Mouse (Mus musculus): ENCODE data around the gene Nom1. TPM values are rescaled to one million over a fixed set of nuclear protein-coding genes. Genes with fewer than 3 reads are reported as not detected.
A peak's percentile ranks its signal among the peaks of the same experiment; 100 is the strongest.

The Nom1 gene
- total RNA-seq, 1 experiment, result 30.1 TPM

DNA sequence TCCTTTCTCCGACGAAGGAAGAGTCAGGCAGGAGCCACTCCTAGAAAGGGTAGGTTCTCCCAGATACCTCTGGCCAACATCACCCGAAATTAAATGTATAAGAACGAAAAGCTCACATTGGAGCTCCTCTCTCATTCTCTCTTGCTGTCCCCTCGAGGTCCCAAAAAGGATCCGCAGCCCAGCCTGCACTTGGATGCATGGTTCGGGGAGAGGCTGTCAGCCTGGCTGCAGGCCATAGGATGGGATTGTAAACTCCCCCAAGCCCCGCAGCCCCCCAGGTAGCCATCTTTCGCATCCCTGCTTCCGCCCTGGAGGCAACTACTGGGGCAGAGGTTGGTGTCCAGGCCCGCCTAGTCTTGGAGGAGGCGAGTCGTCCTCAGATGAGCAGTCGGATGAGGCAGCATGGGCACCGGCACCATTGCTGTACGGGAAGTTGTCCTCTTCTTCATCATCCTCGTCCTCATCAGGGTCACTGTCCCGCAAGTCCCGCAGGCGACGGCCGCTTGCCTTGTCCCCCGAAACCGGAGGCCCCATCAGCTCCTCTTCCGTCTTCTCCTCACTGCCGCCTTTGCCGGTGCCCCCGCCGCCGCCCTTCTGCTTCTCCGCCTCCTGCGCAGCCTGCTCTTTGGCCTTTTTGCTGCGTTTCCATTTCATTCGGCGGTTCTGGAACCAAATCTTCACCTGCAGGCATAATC is 39.2 kb downstream of the Nom1 start:
- DNase-seq (ENCODE audit: low read depth, low spot score), result no peak
- Histone ChIP-seq H3K4me1 (ENCODE audit: control insufficient read depth in 2 of 2, insufficient read depth in 2 of 2, low read length in 2 of 2, poor library complexity in 1 of 2) (peaks cover 0 to 9% of the 10 kb centered on the region in 2 experiments; a peak in 1 of 4 replicates), H3K27ac (ENCODE audit: insufficient read depth, low read depth, low read length, poor library complexity, severe bottlenecking) (no peak overlapping the region), H3K4me3 (ENCODE audit: insufficient read depth in 1 of 2, low read depth in 1 of 2, low read length in 2 of 2, poor library complexity in 1 of 2, severe bottlenecking in 1 of 2) (peak overlapping the region in 1 of 2 experiments; percentile 35; a peak in 1 of 4 replicates), H3K9ac (ENCODE audit: insufficient read depth, low read depth, low read length, poor library complexity, severe bottlenecking) (no peak overlapping the region), H3K36me3 (ENCODE audit: control insufficient read depth, insufficient read depth, low read length, poor library complexity, severe bottlenecking) (no peaks in the 10 kb centered on the region), H3K9me3 (ENCODE audit: control insufficient read depth, insufficient read depth, low read depth, low read length) (no peaks in the 10 kb centered on the region)
- in situ Hi-C loops (cut with MboI; ENCODE audit: low sequenced_read_pairs in 2 of 2, unreplicated experiment in 2 of 2), result loop anchor here in 1 of 2 experiments (10.0 kb wide), 2 partner anchors 1009 to 1309 kb away; partner anchors contain the start of genes En2 and Shh
- TF ChIP-seq ZC3H11A (IDR thresholded peaks at IDR 0.05; ENCODE audit: borderline replicate concordance, low read depth, low read length) (no peak), CHD2 (IDR thresholded peaks at IDR 0.05; ENCODE audit: low read depth, low read length) (no peak), ZNF384 (IDR thresholded peaks at IDR 0.05; ENCODE audit: low read depth, low read length) (no peak), HCFC1 (IDR thresholded peaks at IDR 0.05; ENCODE audit: borderline replicate concordance, insufficient read depth, low read length) (no peak), MAFK (IDR thresholded peaks at IDR 0.05; ENCODE audit: insufficient read depth, low read depth, low read length) (no peak)

DNA sequence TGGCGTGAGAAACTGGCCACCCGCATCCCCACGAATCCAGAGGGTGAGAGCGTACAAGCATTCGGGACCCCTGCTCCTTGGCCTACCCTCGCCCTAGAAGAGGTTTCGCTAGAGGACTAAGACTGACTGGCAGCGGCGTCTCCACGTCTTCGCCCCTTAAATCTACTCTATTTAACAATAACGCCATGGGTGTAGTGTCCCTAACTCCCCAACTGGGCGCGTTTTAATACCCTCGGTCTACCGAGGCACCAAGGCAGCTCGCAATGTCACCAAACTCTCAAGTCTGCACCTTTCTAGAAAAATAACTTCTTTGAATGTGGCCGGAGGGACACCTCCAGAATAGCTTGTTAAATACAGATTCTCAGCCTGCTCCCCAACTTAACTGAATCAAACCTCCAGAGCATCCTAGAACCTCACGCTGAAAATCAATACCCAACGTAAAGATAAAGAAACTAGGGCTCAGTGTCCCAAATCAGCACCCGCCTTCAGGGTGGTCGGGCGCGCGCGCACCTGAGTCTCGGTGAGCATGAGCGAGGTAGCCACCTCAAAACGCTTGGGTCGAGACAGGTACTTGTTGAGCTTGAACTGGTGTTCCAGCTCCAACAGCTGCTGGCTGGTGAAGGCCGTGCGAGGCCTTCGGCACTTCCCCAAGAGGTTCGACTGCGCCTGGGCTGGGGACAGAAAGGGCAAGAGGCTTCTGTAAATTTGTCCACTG is 39.9 kb downstream of the Nom1 start:
- Histone ChIP-seq H3K9me3 (ENCODE audit: control insufficient read depth, insufficient read depth, low read depth, low read length) (no peaks in the 10 kb centered on the region), H3K4me1 (ENCODE audit: control insufficient read depth in 2 of 2, insufficient read depth in 2 of 2, low read length in 2 of 2, poor library complexity in 1 of 2) (peaks cover 0 to 9% of the 10 kb centered on the region in 2 experiments; a peak in 1 of 4 replicates), H3K9ac (ENCODE audit: insufficient read depth, low read depth, low read length, poor library complexity, severe bottlenecking) (no peak overlapping the region), H3K27ac (ENCODE audit: insufficient read depth, low read depth, low read length, poor library complexity, severe bottlenecking) (no peak overlapping the region), H3K36me3 (ENCODE audit: control insufficient read depth, insufficient read depth, low read length, poor library complexity, severe bottlenecking) (no peaks in the 10 kb centered on the region), H3K4me3 (ENCODE audit: insufficient read depth in 1 of 2, low read depth in 1 of 2, low read length in 2 of 2, poor library complexity in 1 of 2, severe bottlenecking in 1 of 2) (peak overlapping the region in 1 of 2 experiments; percentile 35; a peak in 1 of 4 replicates)
- in situ Hi-C loops (cut with MboI; ENCODE audit: low sequenced_read_pairs in 2 of 2, unreplicated experiment in 2 of 2), result loop anchor here in 1 of 2 experiments (10.0 kb wide), 2 partner anchors 1010 to 1310 kb away; partner anchors contain the start of genes En2 and Shh
- DNase-seq (ENCODE audit: low read depth, low spot score), result no peak
- no peak for TF ChIP-seq MAFK (IDR thresholded peaks at IDR 0.05; ENCODE audit: insufficient read depth, low read depth, low read length)
- no peak for TF ChIP-seq ZC3H11A (IDR thresholded peaks at IDR 0.05; ENCODE audit: borderline replicate concordance, low read depth, low read length)
- TF ChIP-seq ZNF384 (IDR thresholded peaks at IDR 0.05; ENCODE audit: low read depth, low read length), result no peak
- no peak for TF ChIP-seq HCFC1 (IDR thresholded peaks at IDR 0.05; ENCODE audit: borderline replicate concordance, insufficient read depth, low read length)
- no peak for TF ChIP-seq CHD2 (IDR thresholded peaks at IDR 0.05; ENCODE audit: low read depth, low read length)

DNA sequence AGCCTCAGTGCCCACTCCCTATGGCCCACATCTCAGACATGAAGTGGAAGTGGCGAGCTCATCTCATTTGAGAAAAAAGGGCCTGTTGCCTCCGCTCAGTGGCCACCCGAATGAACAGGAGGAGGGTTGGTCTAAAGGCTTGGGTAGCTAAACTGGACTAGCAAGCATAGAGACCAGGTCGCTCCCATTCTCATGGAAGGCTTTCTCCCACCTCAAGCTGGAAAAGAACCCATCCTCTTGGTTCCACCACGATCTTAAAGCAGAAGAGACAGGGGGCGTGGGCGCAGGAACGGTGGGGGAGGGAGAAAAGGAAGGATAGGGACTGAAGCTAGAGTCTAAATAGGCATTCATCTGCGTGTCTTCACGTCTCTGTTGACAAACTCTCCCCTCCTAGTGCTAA is 40.6 kb downstream of the Nom1 start:
- DNase-seq (ENCODE audit: low read depth, low spot score), result no peak
- in situ Hi-C loops (cut with MboI; ENCODE audit: low sequenced_read_pairs in 2 of 2, unreplicated experiment in 2 of 2), result loop anchor here (5.0 to 10.0 kb wide), 4 partner anchors 1010 to 1310 kb away; partner anchors contain the start of genes En2 (in 2 of the 2) and Shh (in 1 of the 2)
- TF ChIP-seq HCFC1 (IDR thresholded peaks at IDR 0.05; ENCODE audit: borderline replicate concordance, insufficient read depth, low read length) (no peak), CHD2 (IDR thresholded peaks at IDR 0.05; ENCODE audit: low read depth, low read length) (no peak), ZNF384 (IDR thresholded peaks at IDR 0.05; ENCODE audit: low read depth, low read length) (no peak), MAFK (IDR thresholded peaks at IDR 0.05; ENCODE audit: insufficient read depth, low read depth, low read length) (no peak), ZC3H11A (IDR thresholded peaks at IDR 0.05; ENCODE audit: borderline replicate concordance, low read depth, low read length) (no peak)

DNA sequence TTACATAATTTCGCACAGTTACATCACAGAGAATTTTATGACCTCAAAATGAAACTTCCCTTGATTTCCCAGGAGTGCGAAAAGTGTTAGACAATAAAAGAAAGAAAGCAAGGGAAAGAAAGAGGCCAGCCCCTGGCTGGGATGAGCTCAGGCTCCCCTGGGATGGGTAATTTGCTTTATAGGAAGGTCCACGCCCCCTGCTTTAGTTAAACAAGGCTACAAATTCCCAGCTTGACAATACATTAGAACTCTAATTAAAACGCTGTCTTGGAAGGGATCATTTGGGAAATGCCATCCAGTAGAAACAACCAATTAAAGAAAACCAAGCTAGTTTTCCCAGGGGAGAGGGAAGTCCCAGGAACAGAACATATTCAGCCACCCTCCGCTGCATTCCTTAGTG is 41.1 kb downstream of the Nom1 start:
- in situ Hi-C loops (cut with MboI; ENCODE audit: low sequenced_read_pairs in 2 of 2, unreplicated experiment in 2 of 2), result loop anchor here (5.0 to 10.0 kb wide), 4 partner anchors 1011 to 1311 kb away; partner anchors contain the start of genes En2 (in 2 of the 2) and Shh (in 1 of the 2)
- Histone ChIP-seq H3K9ac (ENCODE audit: insufficient read depth, low read depth, low read length, poor library complexity, severe bottlenecking) (no peak overlapping the region), H3K4me3 (ENCODE audit: insufficient read depth in 1 of 2, low read depth in 1 of 2, low read length in 2 of 2, poor library complexity in 1 of 2, severe bottlenecking in 1 of 2) (no peak overlapping the region), H3K9me3 (ENCODE audit: control insufficient read depth, insufficient read depth, low read depth, low read length) (no peaks in the 10 kb centered on the region), H3K4me1 (ENCODE audit: control insufficient read depth in 2 of 2, insufficient read depth in 2 of 2, low read length in 2 of 2, poor library complexity in 1 of 2) (peaks cover 0 to 9% of the 10 kb centered on the region in 2 experiments; a peak in 1 of 4 replicates), H3K36me3 (ENCODE audit: control insufficient read depth, insufficient read depth, low read length, poor library complexity, severe bottlenecking) (no peaks in the 10 kb centered on the region), H3K27ac (ENCODE audit: insufficient read depth, low read depth, low read length, poor library complexity, severe bottlenecking) (no peak overlapping the region)
- no peak for DNase-seq (ENCODE audit: low read depth, low spot score)
- TF ChIP-seq ZNF384 (IDR thresholded peaks at IDR 0.05; ENCODE audit: low read depth, low read length) (no peak), CHD2 (IDR thresholded peaks at IDR 0.05; ENCODE audit: low read depth, low read length) (no peak), MAFK (IDR thresholded peaks at IDR 0.05; ENCODE audit: insufficient read depth, low read depth, low read length) (no peak), ZC3H11A (IDR thresholded peaks at IDR 0.05; ENCODE audit: borderline replicate concordance, low read depth, low read length) (no peak)

More for the DNA sequence above, 40.6 kb downstream of the Nom1 start:
- no peaks in the 10 kb centered on the region for H3K9me3 ChIP-seq (ENCODE audit: control insufficient read depth, insufficient read depth, low read depth, low read length)
- H3K4me1 ChIP-seq (ENCODE audit: control insufficient read depth in 2 of 2, insufficient read depth in 2 of 2, low read length in 2 of 2, poor library complexity in 1 of 2), result peaks cover 0 to 9% of the 10 kb centered on the region in 2 experiments; a peak in 1 of 4 replicates
- H3K36me3 ChIP-seq (ENCODE audit: control insufficient read depth, insufficient read depth, low read length, poor library complexity, severe bottlenecking), result no peaks in the 10 kb centered on the region
- no peak overlapping the region for H3K27ac ChIP-seq (ENCODE audit: insufficient read depth, low read depth, low read length, poor library complexity, severe bottlenecking)
- H3K4me3 ChIP-seq (ENCODE audit: insufficient read depth in 1 of 2, low read depth in 1 of 2, low read length in 2 of 2, poor library complexity in 1 of 2, severe bottlenecking in 1 of 2), result no peak overlapping the region
- no peak overlapping the region for H3K9ac ChIP-seq (ENCODE audit: insufficient read depth, low read depth, low read length, poor library complexity, severe bottlenecking)
